Mouse (Mus musculus) CD4-positive, CD25-positive, alpha-beta regulatory T cell, adult 4 months (primary cell): Measurements from ENCODE around the gene Hist2h2be. TPM values are rescaled to one million over a fixed set of nuclear protein-coding genes. Genes with fewer than 3 reads are reported as not detected.

Source experiments
- ATAC-seq: one replicate; pipeline ENCODE4 v1.8.0; 2017
- polyA plus RNA-seq, 2 experiments: library from polyadenylated mRNA; unstranded; fragments of 100-300 nt; shearing (Covaris generic); gene quantifications; one replicate each; pipeline ENCODE4 v1.2.1; 2017

The Hist2h2be gene
- polyA plus RNA-seq, 2 experiments from 2014 or later, result 1.6 to 2.6 TPM

DNA sequence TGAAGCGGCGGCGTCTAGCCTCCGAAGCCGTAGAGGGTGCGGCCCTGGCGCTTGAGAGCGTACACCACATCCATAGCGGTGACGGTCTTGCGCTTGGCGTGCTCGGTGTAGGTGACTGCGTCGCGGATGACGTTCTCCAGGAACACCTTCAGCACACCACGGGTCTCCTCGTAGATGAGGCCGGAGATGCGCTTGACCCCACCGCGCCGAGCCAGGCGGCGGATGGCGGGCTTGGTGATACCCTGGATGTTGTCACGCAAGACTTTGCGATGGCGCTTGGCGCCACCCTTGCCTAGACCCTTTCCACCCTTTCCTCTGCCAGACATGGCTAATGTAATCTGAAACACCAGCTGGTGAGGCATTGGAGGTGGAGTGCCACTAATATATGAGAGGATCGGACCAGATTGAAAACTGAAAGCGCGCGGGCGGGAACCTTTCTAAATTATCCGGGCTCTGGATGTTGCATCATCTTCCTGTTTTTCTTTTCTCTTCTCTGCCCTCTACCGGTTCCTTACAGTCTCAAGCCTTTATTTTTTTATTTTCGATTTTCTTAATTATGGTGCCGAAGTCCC lies 42.1 kb downstream of the Hist2h2be start, which contains the start of gene Hist2h4:
TSS of gene Hist2h4 (minus strand) at position 333 of the 572 bp plus-strand sequence.
- ATAC-seq, result peak; percentile 83

DNA sequence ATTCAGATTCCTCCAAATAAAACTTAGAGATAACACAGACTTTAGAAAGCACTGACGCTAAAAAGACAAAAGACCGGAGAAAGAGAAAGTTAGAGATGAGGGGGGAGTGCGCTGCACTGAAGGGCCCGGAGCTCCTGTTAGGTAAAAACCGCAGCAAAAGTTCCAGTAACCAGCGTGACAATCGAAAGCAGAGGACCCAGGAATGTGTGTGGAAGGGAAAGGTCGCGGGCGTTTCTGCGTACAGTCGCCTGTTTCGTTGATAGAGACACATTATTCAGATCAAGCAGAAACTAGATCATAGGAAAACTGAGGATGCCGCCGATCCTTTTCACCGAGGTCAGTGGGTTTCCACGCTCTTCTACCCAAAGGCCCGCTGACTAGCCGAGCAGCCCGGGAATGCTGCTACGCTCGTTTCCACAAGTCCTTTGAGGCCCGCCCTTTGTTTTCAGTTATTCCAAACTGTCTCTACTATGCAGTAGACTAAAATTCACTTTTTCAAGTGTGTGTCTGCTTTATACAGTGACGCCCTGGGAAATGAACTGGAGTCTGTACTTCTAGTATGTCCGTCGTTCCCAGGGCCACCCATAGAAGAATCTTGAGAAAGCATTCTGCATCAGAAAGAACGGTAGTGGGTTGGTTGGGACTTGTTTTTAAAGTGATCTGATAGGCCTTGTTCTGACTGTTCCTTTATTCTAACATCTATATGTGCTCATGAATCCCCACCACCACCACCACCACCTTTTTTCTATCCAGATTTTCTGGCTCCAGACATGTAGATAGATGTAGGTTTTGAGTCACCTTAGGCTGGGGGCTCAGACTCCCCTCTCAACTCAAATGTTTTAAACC lies 42.9 kb downstream of the Hist2h2be start:
- ATAC-seq, result peak; percentile 34

DNA sequence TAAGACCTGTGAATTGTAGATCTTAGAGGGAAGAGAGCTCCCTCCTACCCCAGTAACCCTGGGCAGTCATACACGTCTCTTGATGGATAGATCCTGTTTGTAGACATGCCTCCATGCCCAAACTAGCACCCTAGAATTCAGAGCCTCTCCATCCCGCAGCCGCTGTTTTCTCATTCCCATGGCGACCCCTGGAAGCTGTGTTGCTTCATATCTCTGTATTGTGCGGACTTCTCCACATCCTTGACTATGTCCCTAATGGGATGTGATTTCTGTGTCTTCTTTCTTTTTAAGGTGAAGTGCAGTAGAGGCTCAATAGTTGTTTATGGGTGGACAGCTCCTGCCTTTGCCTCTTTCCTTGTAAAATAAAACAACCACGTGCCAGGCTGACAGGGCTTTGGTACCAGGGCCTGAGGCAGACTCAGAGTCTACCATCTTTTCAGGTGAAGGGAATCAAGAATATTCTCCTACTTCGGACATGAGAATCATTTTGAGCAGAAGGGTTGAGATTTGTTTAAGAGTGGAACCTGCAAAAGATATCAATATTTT lies 43.6 kb downstream of the Hist2h2be start:
- ATAC-seq, result no peak

DNA sequence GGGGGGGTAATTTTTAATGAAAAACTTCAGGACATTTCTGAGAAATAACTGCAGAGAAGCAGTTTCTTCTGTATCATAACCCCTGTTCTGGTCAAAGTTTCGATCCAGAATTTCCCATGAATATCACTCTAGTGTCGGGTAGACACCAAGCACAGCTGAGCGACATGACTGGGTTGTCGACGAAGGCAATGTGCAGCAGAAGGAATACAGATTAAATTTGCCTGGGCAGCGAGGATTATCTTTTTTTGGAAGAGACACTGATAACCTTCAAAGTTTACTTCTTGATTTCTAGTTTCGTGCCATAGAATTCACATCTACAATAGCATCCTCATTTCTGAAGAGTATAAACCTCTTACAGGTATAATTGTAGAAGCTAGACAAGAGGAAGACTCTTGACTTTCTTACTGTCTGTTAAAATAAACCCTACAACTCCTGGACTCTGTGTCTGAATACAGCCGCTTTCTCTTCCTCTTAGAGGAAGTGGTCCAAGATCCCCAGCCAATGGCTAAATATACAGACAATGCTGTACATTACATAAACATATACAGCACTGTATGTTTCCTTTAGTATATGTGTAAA lies 45.3 kb downstream of the Hist2h2be start:
- no peak for ATAC-seq

- no peak for ATAC-seq
Observed at GRCm38 (mm10) chr3:96267541-96267940, 46.6 kb downstream of the Hist2h2be start.

DNA sequence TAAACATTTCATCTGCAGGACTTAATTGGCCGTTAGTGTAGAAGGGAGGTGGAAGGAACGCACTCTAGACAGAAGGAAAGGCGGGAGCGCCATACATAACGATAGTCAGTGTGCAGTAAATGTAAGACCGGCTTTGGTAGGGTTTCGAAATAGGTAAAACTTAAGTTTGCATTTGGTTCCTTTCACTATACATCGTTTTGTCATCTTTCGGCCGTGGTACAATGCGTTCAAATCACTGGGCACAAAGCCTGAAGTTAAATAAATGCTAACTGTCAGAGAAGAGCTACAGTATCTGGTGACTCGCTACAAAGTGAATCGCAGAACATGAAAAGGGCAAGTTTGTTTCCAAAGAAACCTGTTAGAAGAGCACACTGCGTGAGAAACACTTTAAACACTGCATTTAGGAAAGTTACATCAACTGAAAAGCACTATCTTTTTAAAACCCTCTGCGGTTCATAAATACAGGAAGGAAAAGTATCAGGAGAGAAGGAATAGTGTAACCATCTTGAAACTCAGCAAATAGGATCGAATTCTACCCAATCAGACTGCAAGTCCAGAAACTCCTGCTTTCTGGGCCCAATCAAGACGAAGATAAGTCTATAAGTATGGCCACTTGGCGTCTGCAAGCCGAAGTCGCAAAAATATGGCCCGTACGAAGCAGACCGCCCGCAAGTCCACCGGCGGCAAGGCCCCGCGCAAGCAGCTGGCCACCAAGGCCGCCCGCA lies 47.3 kb downstream of the Hist2h2be start, which contains the start of gene Hist2h3b:
TSS of gene Hist2h3b (plus strand) at position 604 of the 725 bp plus-strand sequence.
- ATAC-seq, result peak; percentile 38

DNA sequence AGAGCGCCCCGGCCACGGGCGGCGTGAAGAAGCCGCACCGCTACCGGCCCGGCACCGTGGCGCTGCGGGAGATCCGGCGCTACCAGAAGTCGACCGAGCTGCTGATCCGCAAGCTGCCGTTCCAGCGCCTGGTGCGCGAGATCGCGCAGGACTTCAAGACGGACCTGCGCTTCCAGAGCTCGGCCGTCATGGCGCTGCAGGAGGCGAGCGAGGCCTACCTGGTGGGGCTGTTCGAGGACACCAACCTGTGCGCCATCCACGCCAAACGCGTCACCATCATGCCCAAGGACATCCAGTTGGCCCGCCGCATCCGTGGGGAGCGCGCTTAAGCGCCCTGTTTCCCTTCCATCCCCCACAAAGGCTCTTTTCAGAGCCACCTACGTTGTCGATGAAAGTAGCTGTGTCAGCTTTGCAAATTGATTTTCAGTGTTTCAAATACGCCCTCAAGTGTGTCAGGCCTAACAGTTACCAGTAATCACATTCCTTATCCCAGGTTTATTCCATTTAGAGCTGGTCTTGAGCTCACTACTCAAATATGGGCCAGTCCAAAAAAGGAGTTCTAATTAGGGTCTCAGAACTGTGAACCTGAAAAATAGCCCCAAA lies 48.0 kb downstream of the Hist2h2be start:
- ATAC-seq, result peak; percentile 35

- ATAC-seq, result peak; percentile 86
Observed at GRCm38 (mm10) chr3:96269511-96270474, 48.9 kb downstream of the Hist2h2be start, which contains the start of gene Hist2h2bb. Gene Hist2h2bb (plus strand): TSS chr3:96269752.

Other genes with a start within 250 kb of the Hist2h2be start
- 10 to 100 TPM in 1 of 2 experiments, 1 to 10 TPM in 1; 9.8 to 10.1 TPM for gene Plekho1, start 225.1 kb upstream of the Hist2h2be start, polyA plus RNA-seq
- gene Vps45, start 162.7 kb upstream of the Hist2h2be start, polyA plus RNA-seq, result 10 to 100 TPM; 22.2 to 24.3 TPM
- gene Otud7b, start 116.6 kb upstream of the Hist2h2be start, polyA plus RNA-seq, result 10 to 100 TPM in 1 of 2 experiments, 1 to 10 TPM in 1; 9.1 to 13.3 TPM
- 1 to 10 TPM; 2.3 to 2.4 TPM for gene Mtmr11, start 59.1 kb upstream of the Hist2h2be start, polyA plus RNA-seq
- 10 to 100 TPM; 53.4 to 58.5 TPM for gene Sf3b4, start 48.8 kb upstream of the Hist2h2be start, polyA plus RNA-seq
- gene Sv2a, start 40.0 kb upstream of the Hist2h2be start, polyA plus RNA-seq, result 1 to 10 TPM in 1 of 2 experiments, under 1 TPM in 1; 0.80 to 2.0 TPM
- gene Bola1, start 1.4 kb upstream of the Hist2h2be start, polyA plus RNA-seq, result 10 to 100 TPM; 30.5 to 33.8 TPM
- gene Hist2h2ab, start 1.3 kb upstream of the Hist2h2be start, polyA plus RNA-seq, result not detected
- gene Hist2h2ac, start 239 bp upstream of the Hist2h2be start, polyA plus RNA-seq, result 1 to 10 TPM; 5.5 to 5.8 TPM
- not detected for gene Hist2h3c2, start 18.0 kb downstream of the Hist2h2be start, polyA plus RNA-seq
- gene Hist2h2aa2, start 19.2 kb downstream of the Hist2h2be start, polyA plus RNA-seq, result 10 to 100 TPM; 32.4 to 55.4 TPM
- gene Hist2h2aa1, start 24.4 kb downstream of the Hist2h2be start, polyA plus RNA-seq, result 10 to 100 TPM in 1 of 2 experiments, not detected in 1; 21.7 TPM
- gene Hist2h3c1, start 25.6 kb downstream of the Hist2h2be start, polyA plus RNA-seq, result not detected
- 1 to 10 TPM; 7.0 to 7.1 TPM for gene Hist2h4, start 42.2 kb downstream of the Hist2h2be start, polyA plus RNA-seq
- gene Hist2h3b, start 47.5 kb downstream of the Hist2h2be start, polyA plus RNA-seq, result 1 to 10 TPM; 7.4 to 9.9 TPM
- gene Hist2h2bb, start 48.6 kb downstream of the Hist2h2be start, polyA plus RNA-seq, result 1 to 10 TPM; 6.3 to 8.4 TPM
- gene Fcgr1, start 72.8 kb downstream of the Hist2h2be start, polyA plus RNA-seq, result under 1 TPM in 1 of 2 experiments, not detected in 1; 0.46 TPM
- not detected for gene BC107364, start 231.2 kb downstream of the Hist2h2be start, polyA plus RNA-seq